Mouse (Mus musculus) gastrocnemius, adult 18-20 months (tissue): ENCODE results near the gene 4933402E13Rik. TPM values are rescaled to one million over a fixed set of nuclear protein-coding genes. Genes with fewer than 3 reads are reported as not detected.

Source experiments
- DNase-seq: peaks from one replicate; pipeline ENCODE4 v3.0.0; 2021; ENCODE audit warnings: low spot score
- long read RNA-seq, 2 experiments: library from polyadenylated mRNA; stranded (forward); transcript quantifications; one replicate each; pipeline ENCODE4 v2.0.0; 2021
- total RNA-seq, 2 experiments: library from RNA; stranded (reverse); gene quantifications; 2 replicates each; pipeline ENCODE4 v1.2.3; 2021

Gene 4933402E13Rik
- not detected for total RNA-seq
- long read RNA-seq, experiment 1 = 0 reads
- long read RNA-seq, experiment 2 = 0 reads

GRCm38 (mm10) chrX:62283199-62283598 is at the start of gene 4933402E13Rik:
4933402E13Rik (plus strand) TSS chrX:62283499.
- no peak for DNase-seq

Other genes with a start within 250 kb of the 4933402E13Rik start
- gene 4931400O07Rik, start 184.5 kb downstream of the 4933402E13Rik start, total RNA-seq = not detected